Mouse (Mus musculus): ENCODE measurements around the gene Lrrc56. TPM values are rescaled to one million over a fixed set of nuclear protein-coding genes. Genes with fewer than 3 reads are reported as not detected.
A peak's percentile ranks its signal among the peaks of the same experiment; 100 is the strongest.
"Not testable (repeated sequence)": the region's sequence is repeated elsewhere in the genome, so short reads cannot be mapped to it uniquely, and the experiment has no call there.

Lrrc56 gene
- polyA plus RNA-seq, 1 experiment from 2014 or later = 21.8 TPM

- H3K36me3 ChIP-seq = peaks cover 24% of the 10 kb centered on the region
- no peak for DNase-seq (ENCODE audit: low spot score)
- 92% methylated on average over 4 of the region's 4 CpGs for WGBS
- peaks cover 35% of the 10 kb centered on the region for H3K4me1 ChIP-seq
- no peaks in the 10 kb centered on the region for H3K9me3 ChIP-seq (replicated peaks)
- no peaks in the 10 kb centered on the region for H3K27me3 ChIP-seq (ENCODE audit: low read depth, poor library complexity, severe bottlenecking)
- no peak overlapping the region for H3K4me3 ChIP-seq
- peak overlapping the region; percentile 90 for H3K27ac ChIP-seq
Observed at GRCm38 (mm10) chr7:141222696-141223215, 28.8 kb downstream of the Lrrc56 start.

GRCm38 (mm10) chr7:141226535-141226934 is 32.6 kb downstream of the Lrrc56 start:
- H3K4me3 ChIP-seq = no peak overlapping the region
- peaks cover 33% of the 10 kb centered on the region for H3K4me1 ChIP-seq
- H3K9me3 ChIP-seq (replicated peaks) = no peaks in the 10 kb centered on the region
- H3K27me3 ChIP-seq (ENCODE audit: low read depth, poor library complexity, severe bottlenecking) = no peaks in the 10 kb centered on the region
- H3K36me3 ChIP-seq = peaks cover 12% of the 10 kb centered on the region
- DNase-seq (ENCODE audit: low spot score) = no peak
- no peak overlapping the region for H3K27ac ChIP-seq
- WGBS = 85% methylated on average over 6 of the region's 6 CpGs

- Histone ChIP-seq H3K4me1 (peaks cover 22% of the 10 kb centered on the region), H3K36me3 (peaks cover 25% of the 10 kb centered on the region), H3K9me3 (replicated peaks) (no peaks in the 10 kb centered on the region), H3K27me3 (ENCODE audit: low read depth, poor library complexity, severe bottlenecking) (no peaks in the 10 kb centered on the region), H3K27ac (peak overlapping the region; percentile 98), H3K4me3 (peak overlapping the region; percentile 99)
- DNase-seq (ENCODE audit: low spot score) = no peak
- 82% methylated on average over 4 of the region's 4 CpGs for WGBS
Observed at GRCm38 (mm10) chr7:141227796-141228195, 33.8 kb downstream of the Lrrc56 start.

- no peaks in the 10 kb centered on the region for H3K27me3 ChIP-seq (ENCODE audit: low read depth, poor library complexity, severe bottlenecking)
Observed at GRCm38 (mm10) chr7:141228279-141229067, 34.5 kb downstream of the Lrrc56 start, which contains the start of gene Phrf1. Phrf1 (plus strand) TSS chr7:141228784.

GRCm38 (mm10) chr7:141229702-141230101 is 35.7 kb downstream of the Lrrc56 start:
- Histone ChIP-seq H3K27me3 (ENCODE audit: low read depth, poor library complexity, severe bottlenecking) (no peaks in the 10 kb centered on the region), H3K9me3 (replicated peaks) (no peaks in the 10 kb centered on the region), H3K4me1 (peaks cover 20% of the 10 kb centered on the region), H3K4me3 (peak overlapping the region; percentile 99), H3K27ac (peak overlapping the region; percentile 98), H3K36me3 (peaks cover 44% of the 10 kb centered on the region)
- WGBS = 68% methylated on average over 6 of the region's 6 CpGs
- no peak for DNase-seq (ENCODE audit: low spot score)

More at GRCm38 (mm10) chr7:141228279-141229067, 34.5 kb downstream of the Lrrc56 start, which contains the start of gene Phrf1:
- Histone ChIP-seq H3K27ac (peak within 1 kb of the TSS; percentile 98), H3K36me3 (peaks cover 31% of the 10 kb centered on the region), H3K9me3 (replicated peaks) (no peaks in the 10 kb centered on the region), H3K4me1 (peaks cover 20% of the 10 kb centered on the region), H3K4me3 (peak within 1 kb of the TSS; percentile 99)
- WGBS = under 1% methylated on average over 76 of the region's 76 CpGs
- peak; percentile 98 for DNase-seq (ENCODE audit: low spot score)

GRCm38 (mm10) chr7:141230570-141230969 is 36.6 kb downstream of the Lrrc56 start:
- Histone ChIP-seq H3K27ac (no peak overlapping the region), H3K9me3 (replicated peaks) (no peaks in the 10 kb centered on the region), H3K4me3 (no peak overlapping the region), H3K4me1 (peaks cover 20% of the 10 kb centered on the region), H3K36me3 (peaks cover 52% of the 10 kb centered on the region), H3K27me3 (ENCODE audit: low read depth, poor library complexity, severe bottlenecking) (no peaks in the 10 kb centered on the region)
- DNase-seq (ENCODE audit: low spot score) = no peak
- 97% methylated on average over 4 of the region's 4 CpGs for WGBS

- 94% methylated on average over 3 of the region's 3 CpGs for WGBS
- Histone ChIP-seq H3K36me3 (peaks cover 58% of the 10 kb centered on the region), H3K4me3 (no peak overlapping the region), H3K4me1 (peaks cover 20% of the 10 kb centered on the region), H3K27me3 (ENCODE audit: low read depth, poor library complexity, severe bottlenecking) (no peaks in the 10 kb centered on the region), H3K9me3 (replicated peaks) (no peaks in the 10 kb centered on the region), H3K27ac (no peak overlapping the region)
- no peak for DNase-seq (ENCODE audit: low spot score)
Observed at GRCm38 (mm10) chr7:141231111-141231510, 37.2 kb downstream of the Lrrc56 start.

- DNase-seq (ENCODE audit: low spot score) = no peak
- WGBS = 94% methylated on average over 10 of the region's 10 CpGs
- no peaks in the 10 kb centered on the region for H3K9me3 ChIP-seq (replicated peaks)
- no peak overlapping the region for H3K4me3 ChIP-seq
- H3K27me3 ChIP-seq (ENCODE audit: low read depth, poor library complexity, severe bottlenecking) = no peaks in the 10 kb centered on the region
- H3K4me1 ChIP-seq = peaks cover 20% of the 10 kb centered on the region
- H3K27ac ChIP-seq = no peak overlapping the region
- peaks cover 62% of the 10 kb centered on the region for H3K36me3 ChIP-seq
Observed at GRCm38 (mm10) chr7:141231551-141231950, 37.6 kb downstream of the Lrrc56 start.

GRCm38 (mm10) chr7:141250486-141250885 is 56.5 kb downstream of the Lrrc56 start:
- DNase-seq (ENCODE audit: low spot score); H3K27me3 ChIP-seq (ENCODE audit: low read depth, poor library complexity, severe bottlenecking); H3K27ac ChIP-seq; H3K4me1 ChIP-seq; H3K9me3 ChIP-seq (replicated peaks); H3K4me3 ChIP-seq: not testable (repeated sequence)
- 96% methylated on average over 4 of the region's 4 CpGs for WGBS
- peaks cover 97% of the 10 kb centered on the region for H3K36me3 ChIP-seq

GRCm38 (mm10) chr7:141256159-141256558 is 62.2 kb downstream of the Lrrc56 start:
- no peak for DNase-seq (ENCODE audit: low spot score)
- H3K27me3 ChIP-seq (ENCODE audit: low read depth, poor library complexity, severe bottlenecking) = no peaks in the 10 kb centered on the region
- no peaks in the 10 kb centered on the region for H3K9me3 ChIP-seq (replicated peaks)
- peaks cover 97% of the 10 kb centered on the region for H3K36me3 ChIP-seq
- H3K4me3 ChIP-seq = no peak overlapping the region
- no peaks in the 10 kb centered on the region for H3K4me1 ChIP-seq
- WGBS = 95% methylated on average over 10 of the region's 10 CpGs
- no peak overlapping the region for H3K27ac ChIP-seq

MicroRNAs within 50 kb of the gene (microRNA counts, 519-probe panel; counts per million panel counts)
- microRNA mmu-miR-210 = 4,610 counts per million, percentile 83 among the panel's probes with 10 or more counts

Small RNAs within 50 kb of the gene (microRNA-seq; reads per million reads assigned to microRNA genes)
- gene Mir210 = 237 reads per million, percentile 58 among the genes with 10 or more reads in this experiment

Other genes starting within 250 kb of the Lrrc56 start
- gene Ifitm5, start 243.9 kb upstream of the Lrrc56 start, polyA plus RNA-seq (2016; fragmentation: Nextera tagmentation; extraction: Ambion mirVana) = 4.2 and 5.9 TPM in 2 replicates
- not detected in 2 replicates for gene Gm45717, start 238.2 kb upstream of the Lrrc56 start, polyA plus RNA-seq (2016; fragmentation: Nextera tagmentation; extraction: Ambion mirVana)
- gene Ifitm2, start 238.2 kb upstream of the Lrrc56 start, polyA plus RNA-seq (2016; fragmentation: Nextera tagmentation; extraction: Ambion mirVana) = 904 and 922 TPM in 2 replicates
- 27.9 and 43.1 TPM in 2 replicates for gene Ifitm1, start 226.9 kb upstream of the Lrrc56 start, polyA plus RNA-seq (2016; fragmentation: Nextera tagmentation; extraction: Ambion mirVana)
- gene Ifitm3, start 183.4 kb upstream of the Lrrc56 start, polyA plus RNA-seq (2016; fragmentation: Nextera tagmentation; extraction: Ambion mirVana) = 54.0 and 56.4 TPM in 2 replicates
- 0.31 TPM in 1 of 2 replicates, not detected in the other for gene Ifitm6, start 176.2 kb upstream of the Lrrc56 start, polyA plus RNA-seq (2016; fragmentation: Nextera tagmentation; extraction: Ambion mirVana)
- not detected in 2 replicates for gene Gm17387, start 165.0 kb upstream of the Lrrc56 start, polyA plus RNA-seq (2016; fragmentation: Nextera tagmentation; extraction: Ambion mirVana)
- 26.2 and 30.7 TPM in 2 replicates for gene B4galnt4, start 133.1 kb upstream of the Lrrc56 start, polyA plus RNA-seq (2016; fragmentation: Nextera tagmentation; extraction: Ambion mirVana)
- gene Pkp3, start 115.9 kb upstream of the Lrrc56 start, polyA plus RNA-seq (2016; fragmentation: Nextera tagmentation; extraction: Ambion mirVana) = 6.0 and 8.2 TPM in 2 replicates
- 2.3 TPM in 2 replicates for gene Sigirr, start 93.6 kb upstream of the Lrrc56 start, polyA plus RNA-seq (2016; fragmentation: Nextera tagmentation; extraction: Ambion mirVana)
- 0.64 and 0.67 TPM in 2 replicates for gene Ano9, start 76.4 kb upstream of the Lrrc56 start, polyA plus RNA-seq (2016; fragmentation: Nextera tagmentation; extraction: Ambion mirVana)
- gene Ptdss2, start 71.8 kb upstream of the Lrrc56 start, polyA plus RNA-seq (2016; fragmentation: Nextera tagmentation; extraction: Ambion mirVana) = 85.6 and 95.2 TPM in 2 replicates
- gene Rnh1, start 21.3 kb upstream of the Lrrc56 start, polyA plus RNA-seq (2016; fragmentation: Nextera tagmentation; extraction: Ambion mirVana) = 67.7 and 85.0 TPM in 2 replicates
- gene Hras, start 152 bp upstream of the Lrrc56 start, polyA plus RNA-seq (2016; fragmentation: Nextera tagmentation; extraction: Ambion mirVana) = 101 and 104 TPM in 2 replicates
- gene Lmntd2, start 19.9 kb downstream of the Lrrc56 start, polyA plus RNA-seq (2016; fragmentation: Nextera tagmentation; extraction: Ambion mirVana) = 3.5 and 4.5 TPM in 2 replicates
- gene Rassf7, start 21.7 kb downstream of the Lrrc56 start, polyA plus RNA-seq (2016; fragmentation: Nextera tagmentation; extraction: Ambion mirVana) = 44.7 and 53.5 TPM in 2 replicates
- 121 and 131 TPM in 2 replicates for gene Phrf1, start 34.6 kb downstream of the Lrrc56 start, polyA plus RNA-seq (2016; fragmentation: Nextera tagmentation; extraction: Ambion mirVana)
- gene Irf7, start 72.3 kb downstream of the Lrrc56 start, polyA plus RNA-seq (2016; fragmentation: Nextera tagmentation; extraction: Ambion mirVana) = 0.50 and 0.73 TPM in 2 replicates
- 0.19 TPM in 1 of 2 replicates, not detected in the other for gene Cdhr5, start 82.6 kb downstream of the Lrrc56 start, polyA plus RNA-seq (2016; fragmentation: Nextera tagmentation; extraction: Ambion mirVana)
- gene Sct, start 85.0 kb downstream of the Lrrc56 start, polyA plus RNA-seq (2016; fragmentation: Nextera tagmentation; extraction: Ambion mirVana) = 9.7 and 11.3 TPM in 2 replicates
- gene Drd4, start 97.8 kb downstream of the Lrrc56 start, polyA plus RNA-seq (2016; fragmentation: Nextera tagmentation; extraction: Ambion mirVana) = 0.68 and 0.93 TPM in 2 replicates
- 44.1 and 59.5 TPM in 2 replicates for gene Deaf1, start 133.5 kb downstream of the Lrrc56 start, polyA plus RNA-seq (2016; fragmentation: Nextera tagmentation; extraction: Ambion mirVana)
- gene Tmem80, start 133.6 kb downstream of the Lrrc56 start, polyA plus RNA-seq (2016; fragmentation: Nextera tagmentation; extraction: Ambion mirVana) = 42.9 and 46.1 TPM in 2 replicates
- gene Eps8l2, start 144.7 kb downstream of the Lrrc56 start, polyA plus RNA-seq (2016; fragmentation: Nextera tagmentation; extraction: Ambion mirVana) = 3.4 and 5.0 TPM in 2 replicates
- 258 and 272 TPM in 2 replicates for gene Taldo1, start 198.0 kb downstream of the Lrrc56 start, polyA plus RNA-seq (2016; fragmentation: Nextera tagmentation; extraction: Ambion mirVana)
- gene Gatd1, start 220.0 kb downstream of the Lrrc56 start, polyA plus RNA-seq (2016; fragmentation: Nextera tagmentation; extraction: Ambion mirVana) = 44.5 and 56.4 TPM in 2 replicates
- 6.0 and 8.8 TPM in 2 replicates for gene Cend1, start 235.3 kb downstream of the Lrrc56 start, polyA plus RNA-seq (2016; fragmentation: Nextera tagmentation; extraction: Ambion mirVana)
- gene Slc25a22, start 243.7 kb downstream of the Lrrc56 start, polyA plus RNA-seq (2016; fragmentation: Nextera tagmentation; extraction: Ambion mirVana) = 43.6 and 48.3 TPM in 2 replicates
- gene Pidd1, start 249.9 kb downstream of the Lrrc56 start, polyA plus RNA-seq (2016; fragmentation: Nextera tagmentation; extraction: Ambion mirVana) = 26.8 and 30.0 TPM in 2 replicates